Mouse (Mus musculus): ENCODE results near the gene Gm49510. TPM values are rescaled to one million over a fixed set of nuclear protein-coding genes. Genes with fewer than 3 reads are reported as not detected.

Gm49510 gene
- total and polyA plus RNA-seq, 3 experiments, result 0.17 to 0.27 TPM; not detected in 1

GRCm38 (mm10) chr15:78863852-78864253, 35.6 kb upstream of the Gm49510 start:
- DNase-seq (ENCODE audit: low read depth, low spot score), result peak; percentile 62

GRCm38 (mm10) chr15:78868398-78868797, 31.1 kb upstream of the Gm49510 start:
- Histone ChIP-seq H3K27ac (ENCODE audit: control insufficient read depth, low read depth, low read length) (no peak overlapping the region), H3K27me3 (ENCODE audit: control insufficient read depth in 1 of 2, insufficient read depth in 2 of 2, low read length in 2 of 2) (no peaks in the 10 kb centered on the region), H3K4me3 (ENCODE audit: control insufficient read depth in 1 of 2, insufficient read depth in 1 of 2, low read depth in 2 of 2, low read length in 2 of 2) (no peak overlapping the region), H3K9me3 (replicated peaks; ENCODE audit: insufficient read depth, low read length) (no peaks in the 10 kb centered on the region), H3K4me1 (ENCODE audit: control insufficient read depth in 1 of 2, insufficient read depth in 2 of 2, low read length in 2 of 2) (peaks cover 7 to 9% of the 10 kb centered on the region in 2 experiments), H3K9ac (ENCODE audit: control insufficient read depth, low read depth, low read length, poor library complexity, severe bottlenecking) (no peak overlapping the region), H3K79me2 (ENCODE audit: control insufficient read depth, insufficient read depth, low read length, poor library complexity) (no peaks in the 10 kb centered on the region), H3K36me3 (ENCODE audit: control insufficient read depth in 1 of 2, insufficient read depth in 2 of 2, low read length in 2 of 2) (peaks cover 0 to 4% of the 10 kb centered on the region in 2 experiments; a peak in 1 of 4 replicates)
- no peak for TF ChIP-seq CHD2 (IDR thresholded peaks at IDR 0.05; ENCODE audit: low read length)
- DNase-seq (ENCODE audit: low read depth, low spot score), result no peak

More at GRCm38 (mm10) chr15:78863852-78864253, 35.6 kb upstream of the Gm49510 start:
- Histone ChIP-seq H3K4me1 (ENCODE audit: control insufficient read depth in 1 of 2, insufficient read depth in 2 of 2, low read length in 2 of 2) (peaks cover 7 to 14% of the 10 kb centered on the region in 2 experiments), H3K4me3 (ENCODE audit: control insufficient read depth in 1 of 2, insufficient read depth in 1 of 2, low read depth in 2 of 2, low read length in 2 of 2) (peak overlapping the region; percentile 33 to 36), H3K27ac (ENCODE audit: control insufficient read depth, low read depth, low read length) (no peak overlapping the region), H3K9me3 (replicated peaks; ENCODE audit: insufficient read depth, low read length) (no peaks in the 10 kb centered on the region), H3K79me2 (ENCODE audit: control insufficient read depth, insufficient read depth, low read length, poor library complexity) (no peaks in the 10 kb centered on the region), H3K36me3 (ENCODE audit: control insufficient read depth in 1 of 2, insufficient read depth in 2 of 2, low read length in 2 of 2) (peaks cover 0 to 5% of the 10 kb centered on the region in 2 experiments; a peak in 1 of 4 replicates), H3K27me3 (ENCODE audit: control insufficient read depth in 1 of 2, insufficient read depth in 2 of 2, low read length in 2 of 2) (no peaks in the 10 kb centered on the region), H3K9ac (ENCODE audit: control insufficient read depth, low read depth, low read length, poor library complexity, severe bottlenecking) (peak overlapping the region; percentile 36)
- TF ChIP-seq ELF1 (IDR thresholded peaks at IDR 0.05; ENCODE audit: low read depth, low read length) (0 out of 2 replicates have a peak, but pooled peaks have one; percentile 19), ETS1 (IDR thresholded peaks at IDR 0.05; ENCODE audit: low read depth, low read length) (no peak), POLR2A (IDR thresholded peaks at IDR 0.05; ENCODE audit: control insufficient read depth in 1 of 2, insufficient read depth in 1 of 2, low read depth in 1 of 2, low read length in 2 of 2, poor library complexity in 1 of 2) (0 out of 4 replicates have a peak, but pooled peaks of 1 of the 2 experiments have one; percentile 30), MYC (IDR thresholded peaks at IDR 0.05; ENCODE audit: low read depth, low read length) (0 out of 2 replicates have a peak, but pooled peaks have one; percentile 33), MAX (IDR thresholded peaks at IDR 0.05; ENCODE audit: low read length) (0 out of 2 replicates have a peak, but pooled peaks have one; percentile 64)

- Histone ChIP-seq H3K27ac (ENCODE audit: control insufficient read depth, low read depth, low read length) (no peak overlapping the region), H3K4me1 (ENCODE audit: control insufficient read depth in 1 of 2, insufficient read depth in 2 of 2, low read length in 2 of 2) (peaks cover 4 to 6% of the 10 kb centered on the region in 2 experiments), H3K9me3 (replicated peaks; ENCODE audit: insufficient read depth, low read length) (no peaks in the 10 kb centered on the region), H3K27me3 (ENCODE audit: control insufficient read depth in 1 of 2, insufficient read depth in 2 of 2, low read length in 2 of 2) (no peaks in the 10 kb centered on the region), H3K4me3 (ENCODE audit: control insufficient read depth in 1 of 2, insufficient read depth in 1 of 2, low read depth in 2 of 2, low read length in 2 of 2) (no peak overlapping the region), H3K36me3 (ENCODE audit: control insufficient read depth in 1 of 2, insufficient read depth in 2 of 2, low read length in 2 of 2) (peaks cover 0 to 2% of the 10 kb centered on the region in 2 experiments; a peak in 1 of 4 replicates), H3K79me2 (ENCODE audit: control insufficient read depth, insufficient read depth, low read length, poor library complexity) (no peaks in the 10 kb centered on the region), H3K9ac (ENCODE audit: control insufficient read depth, low read depth, low read length, poor library complexity, severe bottlenecking) (no peak overlapping the region)
- no peak for DNase-seq (ENCODE audit: low read depth, low spot score)
- TF ChIP-seq UBTF (IDR thresholded peaks at IDR 0.05; ENCODE audit: borderline replicate concordance, insufficient read depth, low read depth, low read length), result no peak
- no peak for TF ChIP-seq ZNF384 (IDR thresholded peaks at IDR 0.05; ENCODE audit: low read depth, low read length)
- TF ChIP-seq ZC3H11A (IDR thresholded peaks at IDR 0.05; ENCODE audit: low read depth, low read length), result no peak
- no peak for TF ChIP-seq ZMIZ1 (IDR thresholded peaks at IDR 0.05; ENCODE audit: low read depth, low read length)
- no peak for TF ChIP-seq RCOR1 (IDR thresholded peaks at IDR 0.05; ENCODE audit: low read depth, low read length)
- TF ChIP-seq ETS1 (IDR thresholded peaks at IDR 0.05; ENCODE audit: low read depth, low read length), result no peak
- TF ChIP-seq MXI1 (IDR thresholded peaks at IDR 0.05; ENCODE audit: low read depth, low read length), result no peak
- no peak for TF ChIP-seq MAZ (IDR thresholded peaks at IDR 0.05; ENCODE audit: low read depth, low read length)
- no peak for TF ChIP-seq TAL1 (IDR thresholded peaks at IDR 0.05; ENCODE audit: low read length)
- no peak for TF ChIP-seq MEF2A (IDR thresholded peaks at IDR 0.05; ENCODE audit: extremely low read depth, insufficient replicate concordance, low read depth, low read length, poor library complexity, severe bottlenecking)
Measured at GRCm38 (mm10) chr15:78868826-78869233, 30.6 kb upstream of the Gm49510 start.

Measured in MEL (cell line).